Mouse (Mus musculus) lung, adult 2 months (tissue): ENCODE results near the gene Fbxo42.

Source experiments
- CTCF ChIP-seq: fragments of 200-500 bp; IDR thresholded peaks from 2 replicates; pipeline ENCODE4 v1.5.1; 2011; ENCODE audit warnings: mild to moderate bottlenecking, low read length, control low read depth; ENCODE audit not compliant: insufficient read depth
- POLR2A ChIP-seq: fragments of 200-500 bp; IDR thresholded peaks from 2 replicates; pipeline ENCODE4 v1.6.1; 2011; ENCODE audit warnings: low read depth, mild to moderate bottlenecking, control low read depth, low read length, borderline replicate concordance; ENCODE audit errors: extremely low read depth

DNA sequence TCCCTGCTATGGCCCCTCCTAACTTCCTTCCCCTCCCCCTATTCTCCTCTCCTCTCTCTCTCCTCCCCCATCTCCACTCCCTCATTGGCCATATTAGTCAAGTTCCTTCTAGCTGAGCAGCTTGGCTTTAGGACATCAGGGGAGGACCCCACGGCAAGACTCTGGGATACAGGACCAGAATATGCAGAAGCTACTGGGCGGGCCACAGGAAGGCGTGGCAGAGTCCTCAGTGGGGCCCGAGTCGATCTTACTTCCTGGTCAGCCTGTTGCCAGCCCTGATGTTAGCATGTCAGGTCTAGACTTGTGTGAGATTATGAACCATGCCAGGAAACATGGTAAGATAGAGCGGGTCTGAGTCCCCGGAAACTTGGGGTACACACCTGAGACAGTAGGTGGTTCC lies 81.0 kb downstream of the Fbxo42 start:
- TF ChIP-seq POLR2A (no peak), CTCF (no peak)
